Mouse (Mus musculus) megakaryocyte-erythroid progenitor cell, adult 5 weeks (primary cell): ENCODE measurements around the gene Gtdc1. TPM values are rescaled to one million over a fixed set of nuclear protein-coding genes. Genes with fewer than 3 reads are reported as not detected.

Experiments used
- polyA plus RNA-seq: library from polyadenylated mRNA; stranded (reverse); fragments of >175 nt; gene quantifications from 2 replicates; pipeline ENCODE4 v1.2.3, GENCODE M21; 2012

Gene Gtdc1
- polyA plus RNA-seq, result 1.6 TPM in 2 replicates

DNA sequence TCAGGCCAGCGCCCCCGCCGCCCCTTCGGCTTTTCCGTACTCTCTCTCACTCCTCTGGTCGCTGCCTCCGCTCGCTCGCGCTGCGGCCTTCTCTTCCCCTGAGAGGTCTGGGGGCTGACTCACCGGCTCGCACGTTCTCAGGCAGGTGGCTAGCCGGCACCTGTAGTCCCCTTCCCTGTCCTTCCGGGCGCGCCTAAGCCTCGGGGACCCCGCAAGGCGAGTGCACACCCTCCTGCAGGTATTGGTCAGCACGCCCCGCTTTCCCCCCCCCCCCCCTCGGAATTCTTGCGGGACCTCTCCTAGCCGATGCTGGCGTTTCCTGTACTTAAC, at the start of gene Gtdc1:
Gene Gtdc1, minus strand, starts transcription at position 176 of the 330 bp plus-strand sequence.

Other genes with a start within 250 kb of the Gtdc1 start
- 23.8 and 31.1 TPM in 2 replicates for gene Zeb2, start 189.7 kb upstream of the Gtdc1 start, polyA plus RNA-seq